Mouse (Mus musculus): ENCODE data around the gene Opcml.

GRCm38 (mm10) chr9:27767196-27767900 is 23.2 kb upstream of the Opcml start:
- TF ChIP-seq CTCF (IDR thresholded peaks at IDR 0.05; ENCODE audit: low read depth), result no peak
- no peak for TF ChIP-seq EP300 (IDR thresholded peaks at IDR 0.05; ENCODE audit: low read depth)
